Mouse (Mus musculus) heart, postnatal 0 days (tissue): ENCODE data around the gene Gm2a.

ENCODE experiments used
- CTCF ChIP-seq: IDR thresholded peaks from 2 replicates; pipeline ENCODE4 v1.5.1; 2016; ENCODE audit warnings: antibody characterized with exemption, control low read depth, low read depth
- EP300 ChIP-seq: IDR thresholded peaks from 2 replicates; pipeline ENCODE4 v1.6.1; 2016; ENCODE audit warnings: antibody characterized with exemption, low read depth

- TF ChIP-seq CTCF = no peak
- no peak for TF ChIP-seq EP300
These were observed 46.9 kb upstream of the Gm2a start for GRCm38 (mm10) chr11:55050837-55051510.
